Mouse (Mus musculus) liver, postnatal 0 days (tissue): ENCODE results near the gene Psen1. TPM values are rescaled to one million over a fixed set of nuclear protein-coding genes. Genes with fewer than 3 reads are reported as not detected.

Experiments
- ATAC-seq: fragments of 200-750 bp; cut with Nextera tagmentation; 2 replicates; pipeline ENCODE4 v1.8.0; 2017; ENCODE audit warnings: mild to moderate bottlenecking, moderate library complexity
- DNase-seq: peaks from one replicate; pipeline ENCODE4 v3.0.0-alpha.2; 2016
- H3K27ac ChIP-seq: fragments of 300-500 bp; sonication (generic); 2 replicates; pipeline ENCODE4 v1.5.1; 2014; ENCODE audit warnings: antibody characterized with exemption, moderate library complexity, mild to moderate bottlenecking, low read depth
- H3K27me3 ChIP-seq: fragments of 300-500 bp; sonication (generic); 2 replicates; pipeline ENCODE4 v1.6.1; 2014; ENCODE audit warnings: low read length, control low read depth, mixed read lengths; ENCODE audit not compliant: insufficient read depth
- H3K36me3 ChIP-seq: fragments of 300-500 bp; sonication (generic); replicated peaks from 2 replicates; pipeline ENCODE4 v1.6.1; 2014; ENCODE audit warnings: mild to moderate bottlenecking, control low read depth, low read length, moderate library complexity, mixed read lengths; ENCODE audit not compliant: insufficient read depth
- H3K4me1 ChIP-seq: fragments of 300-500 bp; sonication (generic); 2 replicates; pipeline ENCODE4 v1.6.1; 2014; ENCODE audit warnings: antibody characterized with exemption, mild to moderate bottlenecking, control low read depth; ENCODE audit not compliant: insufficient read depth
- H3K4me2 ChIP-seq: fragments of 300-500 bp; sonication (generic); 2 replicates; pipeline ENCODE4 v1.6.1; 2014; ENCODE audit warnings: low read depth, mild to moderate bottlenecking, low read length, moderate library complexity, mixed read lengths
- H3K4me3 ChIP-seq: fragments of 300-500 bp; sonication (generic); 2 replicates; pipeline ENCODE4 v1.5.1; 2014; ENCODE audit warnings: low read depth, low read length
- H3K9ac ChIP-seq: fragments of 300-500 bp; sonication (generic); replicated peaks from 2 replicates; pipeline ENCODE4 v1.6.1; 2014; ENCODE audit warnings: mild to moderate bottlenecking, moderate library complexity
- H3K9me3 ChIP-seq: fragments of 300-500 bp; sonication (generic); 2 replicates; pipeline ENCODE4 v1.6.1; 2016; ENCODE audit warnings: mild to moderate bottlenecking, control low read depth, low read length, mixed read lengths
- CTCF ChIP-seq: sonication (generic); IDR thresholded peaks from 2 replicates; pipeline ENCODE4 v1.5.1; 2016; ENCODE audit warnings: antibody characterized with exemption, low read depth
- EP300 ChIP-seq: IDR thresholded peaks from 2 replicates; pipeline ENCODE4 v1.6.1; 2016; ENCODE audit warnings: antibody characterized with exemption, low read depth, mild to moderate bottlenecking
- WGBS: fragments of 180-500 bp; shearing (Covaris S2); extraction: QIAGEN DNeasy Blood & Tissue Kit; methylation state at CpG from one replicate; pipeline ENCODE4 v1.1.7; 2014; ENCODE audit not compliant: insufficient replicate concordance; 5-methylcytosine and 5-hydroxymethylcytosine counted together
- polyA plus RNA-seq: library from polyadenylated mRNA; unstranded; fragments of >200 nt; fragmentation: Nextera tagmentation; extraction: Ambion mirVana; gene quantifications from 2 replicates; pipeline ENCODE4 v1.2.1, GENCODE M21; 2015

Psen1 gene
- polyA plus RNA-seq, 1 experiment from 2014 or later = 18.6 TPM

- no peak for ATAC-seq
- Histone ChIP-seq H3K4me1 (peaks cover 8% of the 10 kb centered on the region), H3K27me3 (no peaks in the 10 kb centered on the region), H3K9me3 (no peaks in the 10 kb centered on the region), H3K27ac (peak overlapping the region; percentile 98; the same call in 1 of the 2 replicates), H3K4me2 (no peak overlapping the region), H3K9ac (no peak overlapping the region), H3K4me3 (no peak overlapping the region), H3K36me3 (peaks cover 11% of the 10 kb centered on the region)
- DNase-seq = no peak
- WGBS = 85% methylated on average over 9 of the region's 9 CpGs
- TF ChIP-seq CTCF (no peak), EP300 (no peak)
Observed at GRCm38 (mm10) chr12:83686575-83687350, 1.2 kb upstream of the Psen1 start.

GRCm38 (mm10) chr12:83688316-83689086 lies 549 bp downstream of the Psen1 start:
- no peak for TF ChIP-seq EP300
- TF ChIP-seq CTCF = no peak
- H3K27me3 ChIP-seq = no peaks in the 10 kb centered on the region
- H3K9me3 ChIP-seq = no peaks in the 10 kb centered on the region
- H3K27ac ChIP-seq = peak overlapping the region; percentile 98
- H3K4me3 ChIP-seq = peak overlapping the region; percentile 88
- ATAC-seq (peak; percentile 78), DNase-seq (peak; percentile 76)
- H3K36me3 ChIP-seq = peaks cover 8% of the 10 kb centered on the region
- peak overlapping the region; percentile 67 for H3K4me2 ChIP-seq
- peaks cover 8% of the 10 kb centered on the region for H3K4me1 ChIP-seq
- 2% methylated on average over 38 of the region's 49 CpGs for WGBS
- H3K9ac ChIP-seq = peak overlapping the region; percentile 93

- ATAC-seq (no peak), DNase-seq (peak; percentile 23)
- H3K4me1 ChIP-seq = peaks cover 8% of the 10 kb centered on the region
- peak overlapping the region; percentile 93 for H3K9ac ChIP-seq
- H3K27ac ChIP-seq = peak overlapping the region; percentile 98
- H3K36me3 ChIP-seq = 0 out of 2 replicates have a peak, but pooled peaks cover 5% of the 10 kb centered on the region
- 7% methylated on average over 6 of the region's 6 CpGs for WGBS
- no peaks in the 10 kb centered on the region for H3K9me3 ChIP-seq
- H3K27me3 ChIP-seq = no peaks in the 10 kb centered on the region
- peak overlapping the region; percentile 67 for H3K4me2 ChIP-seq
- H3K4me3 ChIP-seq = peak overlapping the region; percentile 88
- TF ChIP-seq CTCF (no peak), EP300 (no peak)
Observed at GRCm38 (mm10) chr12:83689087-83689432, 1.1 kb downstream of the Psen1 start.

GRCm38 (mm10) chr12:83694011-83694410 lies 6.1 kb downstream of the Psen1 start:
- WGBS = 86% methylated on average over 5 of the region's 5 CpGs
- no peaks in the 10 kb centered on the region for H3K27me3 ChIP-seq
- no peak overlapping the region for H3K4me3 ChIP-seq
- DNase-seq = no peak
- H3K4me2 ChIP-seq = no peak overlapping the region
- 0 out of 2 replicates have a peak, but pooled peaks cover 5% of the 10 kb centered on the region for H3K36me3 ChIP-seq
- no peaks in the 10 kb centered on the region for H3K9me3 ChIP-seq
- TF ChIP-seq CTCF (no peak), EP300 (no peak)
- no peak for ATAC-seq
- H3K4me1 ChIP-seq = peaks cover 8% of the 10 kb centered on the region
- H3K27ac ChIP-seq = no peak overlapping the region
- no peak overlapping the region for H3K9ac ChIP-seq

- H3K4me3 ChIP-seq = no peak overlapping the region
- peaks cover 5% of the 10 kb centered on the region for H3K4me1 ChIP-seq
- no peak overlapping the region for H3K4me2 ChIP-seq
- no peaks in the 10 kb centered on the region for H3K9me3 ChIP-seq
- peaks cover 5% of the 10 kb centered on the region; the same call in 1 of the 2 replicates for H3K36me3 ChIP-seq
- no peak overlapping the region for H3K27ac ChIP-seq
- H3K9ac ChIP-seq = no peak overlapping the region
- DNase-seq = no peak
- no peaks in the 10 kb centered on the region for H3K27me3 ChIP-seq
- no peak for TF ChIP-seq EP300
- TF ChIP-seq CTCF = no peak
- 86% methylated on average over 3 of the region's 3 CpGs for WGBS
- ATAC-seq = no peak
Observed at GRCm38 (mm10) chr12:83694669-83695068, 6.7 kb downstream of the Psen1 start.

- Histone ChIP-seq H3K9ac (no peak overlapping the region), H3K4me3 (no peak overlapping the region), H3K27ac (no peak overlapping the region), H3K36me3 (peaks cover 19% of the 10 kb centered on the region), H3K4me2 (no peak overlapping the region), H3K27me3 (no peaks in the 10 kb centered on the region), H3K9me3 (no peaks in the 10 kb centered on the region), H3K4me1 (no peaks in the 10 kb centered on the region)
- ATAC-seq (no peak), DNase-seq (no peak)
- TF ChIP-seq CTCF = no peak
- no peak for TF ChIP-seq EP300
- WGBS = 82% methylated on average over 4 of the region's 4 CpGs
Observed at GRCm38 (mm10) chr12:83698637-83699036, 10.7 kb downstream of the Psen1 start.
